Mouse (Mus musculus) cerebellum, postnatal 14 days (tissue): ENCODE data around the gene Pip4k2b.
"Not testable (repeated sequence)": the region's sequence is repeated elsewhere in the genome, so short reads cannot be mapped to it uniquely, and the experiment has no call there.

Experiments used
- DNase-seq, 2 experiments: peaks; one replicate each; pipeline ENCODE4 v3.0.0; 2021; ENCODE audit warnings: mixed read lengths in 2 of 2

Gene Pip4k2b

DNA sequence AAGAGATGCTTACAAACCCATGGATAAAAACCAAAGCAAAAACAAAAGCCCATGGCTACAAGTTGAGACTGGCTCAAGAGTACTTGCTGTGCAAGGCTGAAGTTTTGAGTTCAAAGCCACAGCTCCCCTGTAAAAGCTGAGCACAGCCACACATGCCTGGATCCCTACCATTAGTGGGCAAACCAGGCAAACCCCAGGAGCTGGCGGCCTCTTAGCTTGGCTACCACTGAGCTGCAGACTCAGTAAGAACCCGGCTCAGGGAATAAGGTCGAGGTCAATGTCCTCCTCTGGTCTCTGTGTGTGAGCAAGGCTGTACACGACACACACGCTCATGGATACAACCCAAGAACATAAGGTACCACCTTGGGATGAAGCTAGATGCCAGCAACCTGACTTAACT, 4.0 kb upstream of the Pip4k2b start:
- no peak for DNase-seq

DNA sequence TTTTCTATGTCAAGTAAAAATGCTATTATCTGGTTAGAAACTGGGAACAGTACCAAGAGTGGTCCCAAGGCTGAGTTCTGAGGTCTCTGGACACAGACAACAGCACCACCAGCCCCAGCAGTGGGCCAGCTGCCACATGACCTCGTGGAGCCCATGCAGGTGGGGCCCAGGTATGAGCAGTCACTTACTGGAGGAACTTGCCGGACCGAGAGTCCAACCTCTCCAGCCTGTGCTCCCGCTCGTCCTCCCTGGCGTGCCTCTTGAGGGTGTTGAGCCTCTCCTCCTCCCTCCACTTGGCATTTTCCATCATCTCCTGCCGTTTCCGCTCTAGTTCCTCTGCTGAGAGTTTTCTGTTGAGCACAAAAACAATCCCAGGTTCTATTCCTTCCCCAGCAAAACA, 3.3 kb upstream of the Pip4k2b start:
- DNase-seq: no peak

DNA sequence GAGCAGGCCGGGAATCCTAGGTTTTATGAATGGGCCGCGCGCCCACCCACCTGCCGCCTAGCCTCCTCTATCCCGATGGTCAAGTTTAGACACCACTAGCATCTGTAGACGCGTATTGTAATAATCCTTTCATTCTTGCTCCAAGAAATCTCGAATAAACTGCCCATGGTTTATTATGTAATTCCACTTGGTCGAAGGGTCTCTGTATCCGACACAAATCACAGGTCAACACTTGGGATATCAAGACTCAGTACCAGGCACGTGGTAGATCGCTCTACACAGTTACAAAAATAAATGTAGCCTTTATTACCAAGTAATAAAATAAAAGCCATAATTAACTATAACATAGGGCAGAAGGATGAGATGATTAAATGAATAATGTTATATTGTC, 822 bp upstream of the Pip4k2b start:
- DNase-seq: no peak

DNA sequence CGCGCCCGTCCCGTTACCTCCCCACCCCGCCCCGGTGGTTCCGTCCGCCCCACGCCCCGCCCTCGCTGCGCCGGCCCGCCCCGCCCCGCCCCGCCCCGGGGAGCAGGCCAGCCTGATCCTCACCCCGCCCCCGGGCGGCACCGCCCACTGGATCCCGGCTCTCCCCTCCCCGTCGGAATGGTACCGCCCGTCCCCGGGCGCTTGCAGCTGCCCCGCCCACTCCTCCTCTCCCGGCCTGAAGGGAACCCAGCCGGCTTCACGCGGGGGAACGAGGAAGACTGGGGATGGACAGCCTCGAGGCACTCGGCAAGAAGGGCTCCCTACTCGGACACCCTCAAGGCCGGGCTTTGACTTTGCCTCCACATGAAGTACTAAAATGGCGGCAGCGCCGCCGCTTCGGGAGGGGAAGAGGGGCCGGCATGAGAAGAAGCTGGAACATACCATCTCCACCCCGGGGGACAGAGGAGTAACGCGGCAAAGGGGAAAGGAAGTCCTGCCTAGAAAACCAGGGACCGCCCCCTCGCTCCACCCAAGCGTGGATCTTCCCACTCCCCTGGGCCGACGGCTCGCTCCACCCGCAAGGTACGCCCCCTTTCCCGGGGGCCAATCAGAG, 320 bp upstream of the Pip4k2b start:
- DNase-seq: peak; percentile 99

DNA sequence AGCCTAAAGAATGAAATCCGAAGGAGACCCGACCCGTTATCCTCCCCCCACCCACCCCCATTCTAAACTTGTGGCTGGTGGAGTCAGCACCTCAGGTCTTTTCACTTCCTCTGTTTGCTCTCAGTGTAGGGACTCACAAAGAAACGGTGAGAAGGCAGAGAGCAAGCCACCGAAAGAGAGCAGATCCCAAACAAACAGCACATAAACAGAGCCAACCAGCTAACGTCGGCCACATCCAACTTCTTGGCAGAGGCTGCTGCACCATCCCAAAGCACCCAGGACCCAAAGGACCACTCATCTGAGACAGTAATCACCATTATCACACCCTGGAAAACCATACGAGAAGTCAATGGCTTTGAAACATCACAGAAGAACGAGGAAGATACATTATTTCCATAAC, 1.1 kb downstream of the Pip4k2b start:
- no peak for DNase-seq

DNA sequence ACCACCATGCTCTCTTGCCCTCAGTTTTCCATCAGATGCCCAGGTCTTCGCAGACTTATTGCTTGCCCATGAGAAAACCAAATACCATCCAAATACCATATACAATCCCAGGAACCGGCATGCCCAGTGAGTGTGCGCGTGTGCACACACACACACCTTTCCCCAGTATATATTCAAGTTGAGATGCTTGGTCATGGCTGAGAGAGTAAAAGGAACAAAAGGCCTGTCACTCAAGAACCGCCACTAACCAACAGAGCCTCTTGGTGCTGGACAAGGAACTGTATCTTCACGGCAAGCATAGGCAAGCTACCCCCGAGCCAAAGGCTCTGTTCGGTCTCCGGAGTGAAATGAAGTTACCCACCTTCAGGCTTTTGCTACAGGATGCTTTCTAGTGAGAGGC, 1.9 kb downstream of the Pip4k2b start:
- no peak for DNase-seq

DNA sequence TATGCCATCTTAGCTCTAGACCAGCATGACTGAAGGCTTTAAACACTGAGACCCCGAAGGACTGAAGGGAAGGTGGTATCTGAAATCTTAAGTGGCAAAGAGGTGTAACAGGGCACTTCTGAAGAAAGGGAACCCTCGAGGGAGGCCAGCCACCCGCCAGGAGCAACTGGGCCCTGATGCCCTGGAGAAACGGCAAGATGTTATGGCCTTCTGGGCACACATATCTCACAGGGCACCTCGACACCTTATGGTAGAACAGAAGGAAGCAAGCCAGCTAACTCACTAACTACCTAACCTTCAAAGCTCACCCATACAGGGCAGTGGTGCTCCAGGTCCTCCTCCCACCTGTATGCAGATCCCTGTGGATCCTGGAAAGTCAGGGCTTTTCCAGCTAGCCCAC, 2.3 kb downstream of the Pip4k2b start:
- no peak for DNase-seq

DNA sequence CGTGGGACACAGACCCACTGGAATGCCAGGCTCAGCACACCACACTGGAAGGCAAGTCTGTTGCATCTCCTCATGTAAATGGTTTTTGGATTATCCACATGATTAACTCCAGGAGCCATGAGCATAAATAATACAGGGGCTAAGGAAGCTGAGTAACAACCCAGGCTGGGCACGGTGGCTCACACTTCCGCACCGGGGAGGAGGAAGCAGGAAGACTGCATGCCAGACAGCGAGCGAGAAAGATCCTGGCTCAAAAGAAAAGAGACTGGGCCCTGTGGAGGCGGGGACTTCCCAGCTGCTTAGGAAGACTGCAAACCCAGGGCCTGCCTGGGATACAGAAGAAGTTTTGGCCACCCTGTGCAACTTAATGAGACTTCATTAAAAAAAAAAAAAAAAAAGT, 4.3 kb downstream of the Pip4k2b start:
- no peak for DNase-seq

DNA sequence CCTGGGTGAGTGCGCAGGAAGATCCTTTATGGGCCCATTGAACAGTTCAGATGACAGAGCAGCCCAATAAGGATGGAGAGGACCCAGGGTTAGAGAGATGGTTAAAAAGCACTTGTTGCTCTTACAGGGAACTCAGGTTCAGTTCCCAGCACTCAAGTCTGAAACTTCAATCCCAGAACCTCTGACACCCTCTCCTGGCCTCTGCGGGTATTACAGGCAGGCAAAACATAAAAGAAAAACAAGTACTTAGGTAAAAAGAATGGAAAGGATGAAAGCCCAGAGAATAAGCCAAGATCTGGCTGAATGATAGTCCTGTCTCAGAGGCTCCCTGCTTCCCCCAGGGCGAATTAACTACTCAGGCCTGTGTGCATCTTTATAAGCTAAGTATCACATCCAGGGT, 5.3 kb downstream of the Pip4k2b start:
- DNase-seq: no peak

DNA sequence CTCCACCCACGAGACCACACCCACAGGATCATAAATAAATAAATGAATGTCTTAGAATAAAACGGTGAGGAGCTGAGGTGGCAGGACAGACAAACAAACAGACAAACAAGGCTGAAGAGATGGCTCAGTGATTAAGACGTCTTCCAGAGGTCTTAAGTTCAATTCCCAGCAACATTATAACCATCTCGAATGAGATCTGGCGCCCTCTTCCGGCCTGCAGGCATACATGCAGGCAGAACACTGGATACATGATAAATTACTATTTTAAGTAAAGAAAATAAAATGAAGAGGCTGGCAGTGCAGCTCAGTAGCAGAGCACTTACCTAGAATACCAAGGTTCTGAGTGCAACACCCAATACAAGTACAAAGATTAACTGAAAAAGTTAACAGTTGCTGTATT, 5.8 kb downstream of the Pip4k2b start:
- DNase-seq: no peak

DNA sequence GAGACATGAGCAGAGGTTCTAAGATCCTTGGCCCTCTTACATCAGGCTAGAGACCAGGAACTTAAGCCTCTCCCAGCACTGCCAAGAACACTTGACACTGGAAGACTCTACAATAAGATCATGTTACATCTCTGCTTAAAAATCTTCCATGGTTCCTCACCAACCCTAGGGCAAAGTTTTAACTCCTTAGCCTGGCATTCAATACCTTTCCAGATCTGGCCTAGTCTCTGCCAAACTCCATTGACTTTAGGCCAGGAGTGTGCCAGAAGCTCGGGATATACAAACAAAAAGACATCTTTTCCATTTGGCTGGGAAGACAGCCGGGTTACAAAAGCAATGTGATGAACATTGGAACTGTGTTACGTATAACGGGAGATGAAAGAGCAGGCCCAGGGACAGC, 6.9 kb downstream of the Pip4k2b start:
- DNase-seq: no peak

DNA sequence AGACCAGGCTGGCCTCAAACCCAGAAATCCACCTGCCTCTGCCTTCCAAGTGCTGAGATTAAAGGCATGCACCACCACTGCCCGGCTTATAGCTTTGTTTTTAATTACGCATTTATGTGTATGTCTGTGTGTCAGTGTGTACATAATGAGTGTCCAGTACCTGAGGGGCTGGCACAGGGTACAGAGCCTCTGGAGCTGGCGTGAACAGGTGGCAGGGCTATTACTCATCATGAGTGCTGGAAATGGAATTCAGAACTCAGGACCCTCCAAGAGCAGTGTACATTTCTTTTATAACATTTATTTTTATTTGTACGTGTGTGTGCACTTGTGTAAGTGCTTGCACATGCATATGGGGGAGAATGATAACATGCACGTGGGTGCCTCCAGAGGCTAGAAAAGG, 7.9 kb downstream of the Pip4k2b start:
- DNase-seq: no peak

DNA sequence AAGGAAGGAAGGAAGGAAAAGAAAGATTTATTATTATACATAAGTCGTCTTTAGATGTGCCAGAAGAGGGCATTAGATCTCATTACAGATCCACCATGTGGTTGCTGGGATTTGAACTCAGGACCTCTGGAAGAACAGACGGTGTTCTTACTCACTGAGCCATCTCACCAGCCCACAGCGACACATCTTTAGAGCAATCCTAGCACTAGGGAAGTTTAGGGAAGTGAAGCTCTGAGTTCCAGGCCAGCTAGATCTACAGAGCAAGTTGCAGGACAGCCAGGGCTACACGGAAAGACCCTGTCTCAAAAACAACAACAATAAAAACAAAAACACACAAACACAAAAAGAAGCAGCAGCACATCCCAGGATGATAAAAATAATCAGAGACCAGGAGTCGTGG, 9.7 kb downstream of the Pip4k2b start:
- DNase-seq: not testable (repeated sequence)

DNA sequence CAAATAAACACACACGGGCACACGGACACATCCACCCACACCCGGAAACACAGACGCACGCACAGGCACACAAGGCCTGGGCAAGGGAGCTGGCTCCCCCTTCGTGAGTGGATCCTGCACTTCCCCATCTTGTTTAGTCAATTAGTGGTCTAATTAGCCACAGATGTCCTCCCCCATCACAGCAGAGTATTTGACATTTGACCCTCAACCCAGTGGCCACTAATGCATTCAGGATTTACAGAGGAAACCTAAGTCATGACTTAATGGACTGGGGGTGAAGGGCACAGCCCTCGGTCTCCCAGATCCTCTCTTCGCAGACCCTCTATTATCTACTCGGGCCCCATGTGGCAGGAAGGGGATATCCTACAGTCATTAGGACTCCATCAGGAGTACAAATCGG, 10.8 kb downstream of the Pip4k2b start:
- DNase-seq: no peak

DNA sequence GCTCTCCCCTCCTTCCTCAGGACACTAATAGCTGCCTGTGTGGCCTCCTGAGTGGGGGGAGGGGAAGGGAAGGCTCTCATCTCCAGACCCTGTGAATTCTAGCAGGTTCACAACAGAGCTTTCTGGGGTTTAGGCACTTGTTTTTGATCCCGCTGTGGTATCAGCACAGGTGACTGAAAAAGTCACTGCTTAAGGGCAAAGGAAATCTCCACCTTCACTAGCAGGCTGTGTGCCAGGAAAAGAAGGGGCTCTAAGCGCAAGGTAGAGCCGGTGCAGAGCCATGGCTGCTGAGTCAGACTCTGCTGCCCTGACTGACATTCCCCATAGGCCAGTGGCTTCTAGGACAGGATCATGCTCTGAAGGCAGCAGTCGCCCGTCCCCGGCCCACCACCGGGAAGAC, 15.8 kb downstream of the Pip4k2b start:
- DNase-seq: no peak

DNA sequence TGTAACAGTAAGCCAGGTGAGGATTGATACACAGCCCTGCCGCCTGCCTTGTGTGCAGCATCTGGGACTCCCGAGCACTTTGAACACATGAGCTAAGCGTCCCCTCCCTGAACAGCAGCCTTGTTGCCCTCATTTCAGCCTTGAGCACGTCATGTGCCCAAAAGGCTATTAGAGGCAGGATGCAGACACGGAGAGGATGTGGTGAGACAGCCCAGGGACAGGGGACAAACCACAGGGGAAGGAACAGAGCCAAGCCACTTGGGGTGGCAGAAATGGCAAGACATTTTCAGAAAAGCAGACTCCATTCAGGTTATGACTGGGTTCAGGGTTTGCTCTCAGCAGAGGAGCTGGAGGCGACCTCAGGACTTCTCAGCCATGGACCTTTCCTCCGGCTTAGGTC, 16.2 kb downstream of the Pip4k2b start:
- no peak for DNase-seq

DNA sequence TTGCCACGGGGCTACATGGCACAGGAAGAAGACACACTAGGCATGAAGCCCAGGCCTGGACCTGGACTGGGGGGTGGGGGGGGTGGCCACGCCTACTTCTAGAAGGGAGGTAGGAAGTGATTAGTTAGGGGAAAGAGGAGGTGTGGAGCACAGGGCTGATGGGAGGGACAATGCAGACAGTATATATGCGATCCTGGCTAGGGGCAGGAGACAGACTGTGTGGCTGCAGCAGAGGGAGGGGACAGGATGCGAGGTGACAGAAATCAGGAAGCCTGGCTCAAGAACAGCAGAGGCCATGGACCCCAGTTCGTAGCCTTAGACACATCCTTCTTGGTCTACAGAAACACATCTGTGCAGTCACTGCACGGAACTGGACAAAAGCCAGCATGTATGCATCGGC, 20.8 kb downstream of the Pip4k2b start:
- no peak for DNase-seq

DNA sequence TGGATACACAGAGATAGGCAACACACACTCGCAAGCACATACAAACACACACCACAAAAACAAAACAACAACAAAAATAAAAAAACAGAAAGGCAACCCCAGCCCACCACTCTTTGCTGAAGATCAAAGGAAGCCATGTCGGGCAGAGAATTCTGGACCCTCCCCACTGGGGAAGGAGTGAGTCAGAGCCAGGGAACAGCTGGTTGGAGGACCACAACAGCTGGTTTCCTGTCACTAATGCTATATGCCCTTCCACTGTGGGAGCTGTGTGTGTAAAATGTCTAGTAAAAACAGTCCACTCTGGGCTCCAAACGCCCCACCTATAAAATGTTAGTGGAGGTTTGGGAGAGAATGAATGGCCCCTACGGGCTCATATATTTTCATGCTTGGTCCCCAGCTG, 23.2 kb downstream of the Pip4k2b start:
- DNase-seq: no peak

DNA sequence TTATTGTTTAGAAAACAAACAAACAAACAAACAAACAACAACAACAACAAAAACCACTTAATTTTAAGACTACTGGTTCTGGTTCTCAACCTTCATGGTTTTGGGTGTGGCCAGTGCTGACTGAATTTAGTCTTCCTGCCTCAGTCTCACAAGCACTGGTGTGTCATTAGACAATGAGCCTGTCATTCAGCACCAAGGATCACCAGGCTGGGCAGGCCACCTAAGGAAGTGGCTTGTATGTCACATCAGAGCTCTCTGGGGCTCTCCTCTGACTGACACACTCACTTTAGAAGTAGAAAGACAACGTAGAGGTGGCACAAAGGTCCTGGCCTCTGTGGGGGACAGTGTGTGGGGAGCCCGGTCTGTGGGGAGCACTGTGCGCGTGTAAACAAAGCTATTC, 25.5 kb downstream of the Pip4k2b start:
- no peak for DNase-seq

DNA sequence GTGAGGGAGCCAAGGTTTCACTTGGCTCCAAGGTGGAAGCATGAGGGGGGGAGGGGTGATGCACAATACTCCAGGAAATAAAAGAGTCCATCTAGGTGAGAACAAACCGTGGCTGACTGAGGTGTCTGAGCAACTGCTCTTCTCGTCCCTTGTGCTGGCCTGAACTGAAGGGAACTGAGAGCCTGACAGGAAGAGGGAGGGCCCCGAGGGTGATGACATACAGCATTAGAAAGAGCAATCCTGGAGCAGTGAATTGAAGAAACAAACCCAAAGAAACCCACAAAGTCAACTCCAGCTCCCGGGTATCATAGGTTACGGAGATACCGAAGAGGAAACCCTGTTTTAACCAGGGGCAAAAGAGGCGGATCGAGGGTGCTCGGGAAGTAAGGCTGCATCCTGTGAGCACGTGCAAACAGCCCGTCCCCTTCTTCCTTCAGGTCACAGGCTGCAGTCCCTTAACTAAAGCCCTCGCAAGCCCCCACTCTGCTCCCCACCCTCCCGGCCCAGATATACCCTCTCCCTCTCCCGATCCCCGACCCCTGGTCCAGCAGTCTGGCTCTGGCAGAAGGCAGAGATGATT, 26.1 kb downstream of the Pip4k2b start:
- DNase-seq: no peak

DNA sequence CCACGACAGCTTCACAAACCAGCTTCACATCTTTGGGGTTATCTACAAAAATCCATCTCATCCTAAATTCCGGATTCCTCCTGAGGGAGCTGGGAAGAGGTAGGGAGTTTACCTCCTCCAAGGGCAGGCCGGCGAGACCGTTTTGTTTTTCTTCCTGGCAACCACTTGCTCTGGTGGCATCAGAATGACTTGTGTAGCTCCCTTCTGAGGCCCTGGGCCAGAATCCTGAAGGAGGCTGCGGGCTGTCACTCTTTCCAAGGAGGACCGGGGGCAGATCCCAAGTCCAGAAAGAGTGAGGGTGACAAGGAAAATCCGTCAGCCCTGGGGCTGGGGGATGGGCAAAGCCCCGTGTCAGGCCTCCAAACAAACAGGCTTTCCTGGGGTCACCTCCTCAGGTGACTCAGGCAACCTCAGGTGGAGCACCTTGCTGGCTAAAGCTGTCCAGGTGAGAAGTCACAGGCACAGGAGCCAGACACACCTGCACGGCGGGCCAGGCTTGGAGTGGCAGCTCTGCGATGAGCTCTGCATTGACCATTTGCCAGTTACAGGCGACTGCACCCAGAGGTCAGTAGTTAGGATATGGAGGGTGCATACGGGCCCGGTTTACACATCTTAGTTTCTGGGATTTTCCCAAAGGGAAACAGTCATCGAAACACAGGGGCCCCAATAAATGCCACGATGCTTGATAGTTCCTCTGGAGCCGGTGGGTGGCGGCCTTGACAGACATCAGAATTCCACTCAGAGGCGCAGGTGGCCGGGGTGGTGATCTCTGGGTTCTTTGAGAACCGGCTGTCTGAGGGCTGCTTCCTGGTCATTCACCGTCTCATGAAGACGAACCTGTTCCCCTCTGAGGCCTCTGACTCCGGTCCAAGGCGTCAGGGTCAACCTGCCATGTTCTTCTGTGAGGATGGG, 26.9 kb downstream of the Pip4k2b start:
- DNase-seq: no peak

DNA sequence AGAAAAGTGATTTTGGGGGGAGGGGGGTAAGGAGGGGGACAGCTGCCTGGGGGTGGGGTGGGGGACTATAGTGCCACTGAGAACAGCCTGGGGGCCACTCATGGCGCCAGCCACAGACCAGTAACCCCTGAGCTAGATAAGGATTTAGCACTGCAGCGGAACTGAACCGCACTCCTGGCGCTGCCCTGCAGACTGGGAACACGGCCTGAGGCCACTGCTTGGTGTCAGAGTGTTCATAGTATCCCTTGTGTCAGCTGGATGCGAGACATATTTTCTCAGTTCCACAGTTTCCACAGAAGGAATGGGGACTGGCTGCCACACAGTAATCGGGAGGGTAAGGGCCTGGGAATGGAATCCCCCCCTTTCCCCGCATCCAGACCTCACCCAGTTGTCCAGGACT, 28.5 kb downstream of the Pip4k2b start:
- DNase-seq: no peak

DNA sequence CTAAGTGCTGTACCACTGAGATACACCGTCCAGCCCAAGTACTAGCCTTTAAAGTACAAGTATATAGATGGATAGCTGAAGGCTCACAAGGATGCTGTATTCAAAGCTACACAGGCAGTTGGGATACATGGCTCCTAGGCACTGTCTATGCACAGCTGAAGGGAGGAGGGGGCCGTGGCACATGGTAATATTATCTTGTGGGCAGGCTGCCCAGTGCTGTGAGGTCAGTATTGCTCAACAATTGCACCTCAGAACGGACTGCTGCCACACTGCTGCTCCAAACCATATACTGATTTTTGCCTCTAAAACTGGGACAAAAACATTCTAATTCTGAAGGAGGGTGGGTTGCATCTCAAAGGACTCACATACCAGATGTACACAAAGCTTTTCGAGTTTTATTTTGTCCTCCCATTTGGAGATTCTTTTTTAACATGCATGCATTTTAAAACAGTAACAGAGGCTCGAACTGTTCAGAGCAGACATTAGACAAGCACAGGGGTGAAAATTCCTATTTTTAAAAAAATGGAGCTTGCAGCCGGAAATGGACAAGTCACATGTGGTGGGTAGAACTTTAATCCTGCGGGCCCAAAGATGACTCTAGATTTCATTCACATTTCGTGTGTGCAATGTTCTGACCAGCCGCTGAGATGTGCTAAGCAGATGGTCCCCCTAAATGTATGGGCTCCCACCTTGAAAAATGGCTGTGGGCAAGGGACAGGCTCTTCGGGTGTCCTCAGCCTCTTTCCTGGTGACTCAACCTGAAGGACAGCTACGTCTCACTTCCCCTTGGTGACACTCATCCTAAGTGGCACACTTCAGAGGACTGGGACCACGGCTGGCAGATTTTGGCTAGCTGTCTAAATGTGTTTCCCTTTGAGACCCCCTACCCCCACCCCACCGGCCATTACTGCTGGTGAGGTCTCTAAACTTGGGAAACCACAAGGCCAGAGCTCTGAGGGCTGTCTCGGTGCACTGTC, 29.4 kb downstream of the Pip4k2b start:
- peak; percentile 35 to 52 for DNase-seq
